Mouse (Mus musculus) embryo, embryonic 10.5 days (tissue): ENCODE data around the gene Ankrd44.

Source experiments
- DNase-seq: peaks from one replicate; pipeline ENCODE4 v3.0.0-alpha.2; 2015; ENCODE audit warnings: low spot score

Gene Ankrd44

GRCm38 (mm10) chr1:54757291-54757690 lies 168.9 kb downstream of the Ankrd44 start:
- DNase-seq: no peak

GRCm38 (mm10) chr1:54755690-54756365 lies 170.4 kb downstream of the Ankrd44 start:
- no peak for DNase-seq

GRCm38 (mm10) chr1:54749961-54750360 lies 176.2 kb downstream of the Ankrd44 start:
- DNase-seq: no peak

GRCm38 (mm10) chr1:54749516-54749915 lies 176.7 kb downstream of the Ankrd44 start:
- DNase-seq: no peak

GRCm38 (mm10) chr1:54747785-54748420 lies 178.3 kb downstream of the Ankrd44 start:
- no peak for DNase-seq

GRCm38 (mm10) chr1:54745666-54746065 lies 180.5 kb downstream of the Ankrd44 start:
- no peak for DNase-seq

- DNase-seq: no peak
These were observed 182.0 kb downstream of the Ankrd44 start for GRCm38 (mm10) chr1:54744171-54744570.

- no peak for DNase-seq
These were observed 183.1 kb downstream of the Ankrd44 start for GRCm38 (mm10) chr1:54743072-54743471.

GRCm38 (mm10) chr1:54740936-54741335 lies 185.3 kb downstream of the Ankrd44 start:
- no peak for DNase-seq

- no peak for DNase-seq
These were observed 188.7 kb downstream of the Ankrd44 start for GRCm38 (mm10) chr1:54737472-54737871.

- peak; percentile 18 for DNase-seq
These were observed 191.1 kb downstream of the Ankrd44 start for GRCm38 (mm10) chr1:54734917-54735664.

- no peak for DNase-seq
These were observed 196.9 kb downstream of the Ankrd44 start for GRCm38 (mm10) chr1:54729316-54729715.

GRCm38 (mm10) chr1:54726555-54726954 lies 199.6 kb downstream of the Ankrd44 start:
- DNase-seq: no peak

GRCm38 (mm10) chr1:54716921-54717320 lies 209.3 kb downstream of the Ankrd44 start:
- no peak for DNase-seq

- no peak for DNase-seq
These were observed 211.0 kb downstream of the Ankrd44 start for GRCm38 (mm10) chr1:54715061-54715760.

- no peak for DNase-seq
These were observed 212.7 kb downstream of the Ankrd44 start for GRCm38 (mm10) chr1:54713231-54714173.

GRCm38 (mm10) chr1:54711568-54711967 lies 214.6 kb downstream of the Ankrd44 start:
- DNase-seq: no peak

GRCm38 (mm10) chr1:54710550-54710949 lies 215.6 kb downstream of the Ankrd44 start:
- DNase-seq: no peak

- DNase-seq: no peak
These were observed 218.2 kb downstream of the Ankrd44 start for GRCm38 (mm10) chr1:54707888-54708565.

- no peak for DNase-seq
These were observed 218.9 kb downstream of the Ankrd44 start for GRCm38 (mm10) chr1:54707036-54707887.
